Mouse (Mus musculus) hindbrain, postnatal 0 days (tissue): ENCODE measurements around the gene Upk1a. TPM values are rescaled to one million over a fixed set of nuclear protein-coding genes. Genes with fewer than 3 reads are reported as not detected.

Source experiments
- ATAC-seq: fragments of 200-750 bp; cut with Nextera tagmentation; 2 replicates; pipeline ENCODE4 v1.8.0; 2017; ENCODE audit warnings: mild to moderate bottlenecking, moderate TSS enrichment, moderate library complexity
- DNase-seq: peaks from one replicate; pipeline ENCODE4 v3.0.0-alpha.2; 2015; ENCODE audit warnings: low spot score
- H3K27ac ChIP-seq: fragments of 300-500 bp; sonication (generic); 2 replicates; pipeline ENCODE4 v1.5.1; 2014; ENCODE audit warnings: mild to moderate bottlenecking
- H3K27me3 ChIP-seq: fragments of 300-500 bp; sonication (generic); 2 replicates; pipeline ENCODE4 v1.6.1; 2014; ENCODE audit warnings: low read length, mixed read lengths; ENCODE audit not compliant: insufficient read depth
- H3K36me3 ChIP-seq: fragments of 300-500 bp; sonication (generic); 2 replicates; pipeline ENCODE4 v1.6.1; 2014; ENCODE audit warnings: low read length, mixed read lengths; ENCODE audit not compliant: insufficient read depth
- H3K4me1 ChIP-seq: fragments of 300-500 bp; sonication (generic); 2 replicates; pipeline ENCODE4 v1.6.1; 2014; ENCODE audit warnings: antibody characterized with exemption, low read length, mixed read lengths; ENCODE audit not compliant: insufficient read depth
- H3K4me2 ChIP-seq: fragments of 300-500 bp; sonication (generic); 2 replicates; pipeline ENCODE4 v1.6.1; 2014; ENCODE audit warnings: low read depth, mild to moderate bottlenecking, low read length, moderate library complexity, mixed read lengths
- H3K4me3 ChIP-seq: fragments of 300-500 bp; sonication (generic); 2 replicates; pipeline ENCODE4 v1.5.1; 2014; ENCODE audit warnings: low read length
- H3K9ac ChIP-seq: fragments of 300-500 bp; sonication (generic); replicated peaks from 2 replicates; pipeline ENCODE4 v1.6.1; 2014; ENCODE audit warnings: mild to moderate bottlenecking, low read length, moderate library complexity, mixed read lengths
- H3K9me3 ChIP-seq: fragments of 300-500 bp; sonication (generic); 2 replicates; pipeline ENCODE4 v1.6.1; 2016; ENCODE audit warnings: low read length, mixed read lengths
- CTCF ChIP-seq: IDR thresholded peaks from 2 replicates; pipeline ENCODE4 v1.5.1; 2016; ENCODE audit warnings: antibody characterized with exemption, control low read depth, low read depth
- WGBS: fragments of 180-500 bp; shearing (Covaris S2); extraction: QIAGEN DNeasy Blood & Tissue Kit; methylation state at CpG from one replicate; pipeline ENCODE4 v1.1.7; 2014; 5-methylcytosine and 5-hydroxymethylcytosine counted together
- polyA plus RNA-seq: library from polyadenylated mRNA; unstranded; fragments of >200 nt; fragmentation: Nextera tagmentation; extraction: Ambion mirVana; gene quantifications from 2 replicates; pipeline ENCODE4 v1.2.1, GENCODE M21; 2015
- total RNA-seq: library from RNA; depleted of rRNA; stranded (reverse); fragments of >200 nt; gene quantifications from 2 replicates; pipeline ENCODE4 v1.2.3, GENCODE M21; 2014

The Upk1a gene
- total and polyA plus RNA-seq, 2 experiments from 2014 or later = 0.99 TPM

GRCm38 (mm10) chr7:30615049-30615760 lies 2.6 kb upstream of the Upk1a start:
- 46% methylated on average over 5 of the region's 5 CpGs for WGBS

GRCm38 (mm10) chr7:30614454-30614853 lies 1.8 kb upstream of the Upk1a start:
- 85% methylated on average over 2 of the region's 2 CpGs for WGBS
- Histone ChIP-seq H3K9me3 (no peaks in the 10 kb centered on the region), H3K27ac (no peak overlapping the region), H3K4me3 (no peak overlapping the region), H3K9ac (no peak overlapping the region), H3K4me2 (no peak overlapping the region), H3K27me3 (no peaks in the 10 kb centered on the region), H3K36me3 (peaks cover 15% of the 10 kb centered on the region; the same call in 1 of the 2 replicates), H3K4me1 (no peaks in the 10 kb centered on the region)
- no peak for DNase-seq
- ATAC-seq = no peak
- peak; percentile 34 for TF ChIP-seq CTCF

More at GRCm38 (mm10) chr7:30615049-30615760, 2.6 kb upstream of the Upk1a start:
- H3K4me2 ChIP-seq = no peak overlapping the region
- H3K4me1 ChIP-seq = no peaks in the 10 kb centered on the region
- H3K27me3 ChIP-seq = no peaks in the 10 kb centered on the region
- H3K27ac ChIP-seq = no peak overlapping the region
- ATAC-seq = peak; percentile 59; the same call in 1 of the 2 replicates
- no peaks in the 10 kb centered on the region for H3K9me3 ChIP-seq
- no peak overlapping the region for H3K9ac ChIP-seq
- H3K36me3 ChIP-seq = peaks cover 15% of the 10 kb centered on the region; the same call in 1 of the 2 replicates
- no peak for DNase-seq
- H3K4me3 ChIP-seq = no peak overlapping the region
- no peak for TF ChIP-seq CTCF

- Histone ChIP-seq H3K4me3 (no peak overlapping the region), H3K9me3 (no peaks in the 10 kb centered on the region), H3K4me2 (no peak overlapping the region), H3K36me3 (peaks cover 12% of the 10 kb centered on the region; the same call in 1 of the 2 replicates), H3K9ac (no peak overlapping the region), H3K27ac (no peak overlapping the region), H3K4me1 (no peaks in the 10 kb centered on the region), H3K27me3 (no peaks in the 10 kb centered on the region)
- peak; percentile 69 for DNase-seq
- peak; percentile 72 for TF ChIP-seq CTCF
- no peak for ATAC-seq
- WGBS = 23% methylated on average over 14 of the region's 14 CpGs
These were observed 974 bp upstream of the Upk1a start for GRCm38 (mm10) chr7:30613529-30614112.

GRCm38 (mm10) chr7:30610043-30610442 lies 2.6 kb downstream of the Upk1a start:
- ATAC-seq (no peak), DNase-seq (no peak)
- no peak overlapping the region for H3K4me3 ChIP-seq
- H3K9ac ChIP-seq = no peak overlapping the region
- no peaks in the 10 kb centered on the region for H3K27me3 ChIP-seq
- TF ChIP-seq CTCF = no peak
- H3K4me1 ChIP-seq = no peaks in the 10 kb centered on the region
- 66% methylated on average over 7 of the region's 7 CpGs for WGBS
- no peaks in the 10 kb centered on the region for H3K9me3 ChIP-seq
- H3K36me3 ChIP-seq = no peaks in the 10 kb centered on the region
- no peak overlapping the region for H3K4me2 ChIP-seq
- H3K27ac ChIP-seq = no peak overlapping the region

DNA sequence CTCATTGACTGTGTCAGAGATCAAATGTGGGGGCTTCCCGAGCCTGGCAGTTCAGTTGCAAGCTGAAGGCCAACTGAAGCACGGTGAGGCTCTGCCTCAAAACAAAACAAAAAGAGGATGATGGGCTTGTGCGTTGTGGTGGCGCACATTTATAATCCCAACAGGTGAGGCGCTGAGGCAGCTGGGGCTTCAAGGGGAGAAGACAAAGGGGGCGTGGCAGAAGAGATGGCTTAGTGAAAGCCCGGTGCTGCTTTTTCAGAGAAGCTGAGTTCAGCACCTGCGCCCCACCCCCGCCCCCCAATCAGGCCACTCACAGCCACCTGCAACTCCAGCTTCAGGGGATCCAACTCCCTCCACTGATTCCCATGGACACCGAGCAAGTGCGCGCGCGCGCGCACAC lies 4.2 kb downstream of the Upk1a start:
- ATAC-seq = no peak

GRCm38 (mm10) chr7:30607706-30608309 lies 4.8 kb downstream of the Upk1a start:
- peak; percentile 67 for TF ChIP-seq CTCF
- Histone ChIP-seq H3K9me3 (no peaks in the 10 kb centered on the region), H3K36me3 (no peaks in the 10 kb centered on the region), H3K4me3 (no peak overlapping the region), H3K4me2 (no peak overlapping the region), H3K27ac (no peak overlapping the region), H3K27me3 (no peaks in the 10 kb centered on the region), H3K9ac (no peak overlapping the region; the same call in 1 of the 2 replicates), H3K4me1 (no peaks in the 10 kb centered on the region)
- peak; percentile 66 for DNase-seq
- peak; percentile 56; the same call in 1 of the 2 replicates for ATAC-seq
- 27% methylated on average over 8 of the region's 8 CpGs for WGBS

More for the DNA sequence above, 4.2 kb downstream of the Upk1a start:
- WGBS = 55% methylated on average over 14 of the region's 16 CpGs
- Histone ChIP-seq H3K27ac (no peak overlapping the region), H3K9me3 (no peaks in the 10 kb centered on the region), H3K9ac (no peak overlapping the region; the same call in 1 of the 2 replicates), H3K4me1 (no peaks in the 10 kb centered on the region), H3K4me2 (no peak overlapping the region), H3K36me3 (no peaks in the 10 kb centered on the region), H3K4me3 (no peak overlapping the region), H3K27me3 (no peaks in the 10 kb centered on the region)
- no peak for TF ChIP-seq CTCF
- no peak for DNase-seq
